Mouse (Mus musculus): ENCODE measurements around the gene Diras1. TPM values are rescaled to one million over a fixed set of nuclear protein-coding genes. Genes with fewer than 3 reads are reported as not detected.

Gene Diras1
- polyA plus RNA-seq, 1 experiment, result 0.05 TPM

- Histone ChIP-seq H3K27ac (ENCODE audit: control insufficient read depth, insufficient read depth, low read length) (no peak overlapping the region), H3K4me3 (ENCODE audit: control insufficient read depth, insufficient read depth, low read length) (no peak overlapping the region), H3K36me3 (ENCODE audit: control insufficient read depth, insufficient read depth, low read length) (no peaks in the 10 kb centered on the region), H3K27me3 (ENCODE audit: control insufficient read depth, insufficient read depth, low read length) (no peaks in the 10 kb centered on the region), H3K4me1 (replicated peaks; ENCODE audit: control insufficient read depth, insufficient read depth, low read length) (peaks cover 4% of the 10 kb centered on the region; the same call in 1 of the 2 replicates)
- TF ChIP-seq CTCF (IDR thresholded peaks at IDR 0.05; ENCODE audit: borderline replicate concordance, control insufficient read depth, extremely low read depth, insufficient read depth, low read length, poor library complexity) (peak; percentile 95), POLR2A (IDR thresholded peaks at IDR 0.05; ENCODE audit: control insufficient read depth, extremely low read depth, insufficient read depth, low read length, poor library complexity) (no peak)
- 9% methylated on average over 7 of the region's 7 CpGs for WGBS
- DNase-seq, result peak; percentile 78
Observed at GRCm38 (mm10) chr10:81016645-81017044, 8.8 kb downstream of the Diras1 start.

GRCm38 (mm10) chr10:81015666-81016065 is 9.8 kb downstream of the Diras1 start:
- no peak for DNase-seq
- Histone ChIP-seq H3K27ac (ENCODE audit: control insufficient read depth, insufficient read depth, low read length) (no peak overlapping the region), H3K4me1 (replicated peaks; ENCODE audit: control insufficient read depth, insufficient read depth, low read length) (peaks cover 4% of the 10 kb centered on the region; the same call in 1 of the 2 replicates), H3K27me3 (ENCODE audit: control insufficient read depth, insufficient read depth, low read length) (no peaks in the 10 kb centered on the region), H3K4me3 (ENCODE audit: control insufficient read depth, insufficient read depth, low read length) (no peak overlapping the region), H3K36me3 (ENCODE audit: control insufficient read depth, insufficient read depth, low read length) (no peaks in the 10 kb centered on the region)
- TF ChIP-seq POLR2A (IDR thresholded peaks at IDR 0.05; ENCODE audit: control insufficient read depth, extremely low read depth, insufficient read depth, low read length, poor library complexity), result no peak
- TF ChIP-seq CTCF (IDR thresholded peaks at IDR 0.05; ENCODE audit: borderline replicate concordance, control insufficient read depth, extremely low read depth, insufficient read depth, low read length, poor library complexity), result no peak
- 84% methylated on average over 2 of the region's 2 CpGs for WGBS

- TF ChIP-seq POLR2A (IDR thresholded peaks at IDR 0.05; ENCODE audit: control insufficient read depth, extremely low read depth, insufficient read depth, low read length, poor library complexity) (no peak), CTCF (IDR thresholded peaks at IDR 0.05; ENCODE audit: borderline replicate concordance, control insufficient read depth, extremely low read depth, insufficient read depth, low read length, poor library complexity) (no peak)
- Histone ChIP-seq H3K36me3 (ENCODE audit: control insufficient read depth, insufficient read depth, low read length) (no peaks in the 10 kb centered on the region), H3K4me1 (replicated peaks; ENCODE audit: control insufficient read depth, insufficient read depth, low read length) (peaks cover 4% of the 10 kb centered on the region; the same call in 1 of the 2 replicates), H3K27me3 (ENCODE audit: control insufficient read depth, insufficient read depth, low read length) (no peaks in the 10 kb centered on the region), H3K27ac (ENCODE audit: control insufficient read depth, insufficient read depth, low read length) (no peak within 1 kb of the TSS), H3K4me3 (ENCODE audit: control insufficient read depth, insufficient read depth, low read length) (no peak within 1 kb of the TSS)
- peak; percentile 80 for DNase-seq
- WGBS, result 12% methylated on average over 31 of the region's 31 CpGs
Observed at GRCm38 (mm10) chr10:81014393-81015384, 10.8 kb downstream of the Diras1 start, which contains the start of gene Gng7. TSS of gene Gng7 (minus strand) at chr10:81014945.

GRCm38 (mm10) chr10:81010851-81011250 is 14.6 kb downstream of the Diras1 start:
- no peak for TF ChIP-seq CTCF (IDR thresholded peaks at IDR 0.05; ENCODE audit: borderline replicate concordance, control insufficient read depth, extremely low read depth, insufficient read depth, low read length, poor library complexity)
- TF ChIP-seq POLR2A (IDR thresholded peaks at IDR 0.05; ENCODE audit: control insufficient read depth, extremely low read depth, insufficient read depth, low read length, poor library complexity), result no peak
- no peaks in the 10 kb centered on the region for H3K27me3 ChIP-seq (ENCODE audit: control insufficient read depth, insufficient read depth, low read length)
- H3K4me1 ChIP-seq (replicated peaks; ENCODE audit: control insufficient read depth, insufficient read depth, low read length), result peaks cover 4% of the 10 kb centered on the region; the same call in 1 of the 2 replicates
- no peak overlapping the region for H3K27ac ChIP-seq (ENCODE audit: control insufficient read depth, insufficient read depth, low read length)
- H3K36me3 ChIP-seq (ENCODE audit: control insufficient read depth, insufficient read depth, low read length), result no peaks in the 10 kb centered on the region
- no peak for DNase-seq
- H3K4me3 ChIP-seq (ENCODE audit: control insufficient read depth, insufficient read depth, low read length), result no peak overlapping the region
- 87% methylated on average over 6 of the region's 6 CpGs for WGBS

GRCm38 (mm10) chr10:81007240-81007639 is 18.2 kb downstream of the Diras1 start:
- no peak for TF ChIP-seq POLR2A (IDR thresholded peaks at IDR 0.05; ENCODE audit: control insufficient read depth, extremely low read depth, insufficient read depth, low read length, poor library complexity)
- no peak for TF ChIP-seq CTCF (IDR thresholded peaks at IDR 0.05; ENCODE audit: borderline replicate concordance, control insufficient read depth, extremely low read depth, insufficient read depth, low read length, poor library complexity)
- H3K27me3 ChIP-seq (ENCODE audit: control insufficient read depth, insufficient read depth, low read length), result no peaks in the 10 kb centered on the region
- H3K36me3 ChIP-seq (ENCODE audit: control insufficient read depth, insufficient read depth, low read length), result no peaks in the 10 kb centered on the region
- H3K4me1 ChIP-seq (replicated peaks; ENCODE audit: control insufficient read depth, insufficient read depth, low read length), result no peaks in the 10 kb centered on the region
- no peak for DNase-seq
- no peak overlapping the region for H3K4me3 ChIP-seq (ENCODE audit: control insufficient read depth, insufficient read depth, low read length)
- 53% methylated on average over 7 of the region's 7 CpGs for WGBS
- H3K27ac ChIP-seq (ENCODE audit: control insufficient read depth, insufficient read depth, low read length), result no peak overlapping the region

GRCm38 (mm10) chr10:81006005-81006677 is 19.3 kb downstream of the Diras1 start:
- H3K36me3 ChIP-seq (ENCODE audit: control insufficient read depth, insufficient read depth, low read length), result no peaks in the 10 kb centered on the region
- H3K27me3 ChIP-seq (ENCODE audit: control insufficient read depth, insufficient read depth, low read length), result no peaks in the 10 kb centered on the region
- H3K4me1 ChIP-seq (replicated peaks; ENCODE audit: control insufficient read depth, insufficient read depth, low read length), result no peaks in the 10 kb centered on the region
- H3K4me3 ChIP-seq (ENCODE audit: control insufficient read depth, insufficient read depth, low read length), result no peak overlapping the region
- DNase-seq, result no peak
- no peak overlapping the region for H3K27ac ChIP-seq (ENCODE audit: control insufficient read depth, insufficient read depth, low read length)
- TF ChIP-seq POLR2A (IDR thresholded peaks at IDR 0.05; ENCODE audit: control insufficient read depth, extremely low read depth, insufficient read depth, low read length, poor library complexity), result no peak
- TF ChIP-seq CTCF (IDR thresholded peaks at IDR 0.05; ENCODE audit: borderline replicate concordance, control insufficient read depth, extremely low read depth, insufficient read depth, low read length, poor library complexity), result no peak
- WGBS, result 97% methylated on average over 7 of the region's 7 CpGs

Data from thymus, adult 2 months (tissue).